Mouse (Mus musculus) stomach, postnatal 0 days (tissue): ENCODE measurements around the gene Pip4k2a. TPM values are rescaled to one million over a fixed set of nuclear protein-coding genes. Genes with fewer than 3 reads are reported as not detected.

Source experiments
- ATAC-seq: fragments of 200-750 bp; cut with Nextera tagmentation; 2 replicates; pipeline ENCODE4 v1.8.0; 2017; ENCODE audit not compliant: low FRiP score, low TSS enrichment
- DNase-seq: peaks from one replicate; pipeline ENCODE4 v3.0.0-alpha.2; 2016; ENCODE audit warnings: low spot score
- H3K27ac ChIP-seq: fragments of 300-500 bp; sonication (generic); replicated peaks from 2 replicates; pipeline ENCODE4 v1.5.1; 2014; ENCODE audit warnings: mild to moderate bottlenecking, control low read depth
- H3K27me3 ChIP-seq: fragments of 300-500 bp; sonication (generic); 2 replicates; pipeline ENCODE4 v1.6.1; 2014; ENCODE audit warnings: low read length; ENCODE audit not compliant: control insufficient read depth, insufficient read depth
- H3K36me3 ChIP-seq: fragments of 300-500 bp; sonication (generic); 2 replicates; pipeline ENCODE4 v1.6.1; 2014; ENCODE audit warnings: low read length, mixed read lengths; ENCODE audit not compliant: control insufficient read depth, insufficient read depth
- H3K4me1 ChIP-seq: fragments of 300-500 bp; sonication (generic); replicated peaks from 2 replicates; pipeline ENCODE4 v1.6.1; 2014; ENCODE audit warnings: antibody characterized with exemption; ENCODE audit not compliant: control insufficient read depth, insufficient read depth
- H3K4me2 ChIP-seq: fragments of 300-500 bp; sonication (generic); replicated peaks from 2 replicates; pipeline ENCODE4 v1.6.1; 2014; ENCODE audit warnings: low read depth, mild to moderate bottlenecking, control low read depth, moderate library complexity
- H3K4me3 ChIP-seq: fragments of 300-500 bp; sonication (generic); 2 replicates; pipeline ENCODE4 v1.5.1; 2014; ENCODE audit warnings: low read depth, low read length, control low read depth
- H3K9ac ChIP-seq: fragments of 300-500 bp; sonication (generic); 2 replicates; pipeline ENCODE4 v1.6.1; 2014; ENCODE audit warnings: mild to moderate bottlenecking, low read length, control low read depth, mixed read lengths
- H3K9me3 ChIP-seq: fragments of 300-500 bp; sonication (generic); 2 replicates; pipeline ENCODE4 v1.6.1; 2016; ENCODE audit warnings: low read length; ENCODE audit not compliant: control insufficient read depth
- CTCF ChIP-seq: IDR thresholded peaks from 2 replicates; pipeline ENCODE4 v1.5.1; 2016; ENCODE audit warnings: antibody characterized with exemption, low read depth, mild to moderate bottlenecking, moderate library complexity
- EP300 ChIP-seq: optimal IDR thresholded peaks from 2 replicates; pipeline ENCODE3; 2016; ENCODE audit warnings: antibody characterized with exemption
- WGBS: fragments of 180-500 bp; shearing (Covaris S2); extraction: QIAGEN DNeasy Blood & Tissue Kit; methylation state at CpG from one replicate; pipeline ENCODE4 v1.1.7; 2014; 5-methylcytosine and 5-hydroxymethylcytosine counted together
- polyA plus RNA-seq: library from polyadenylated mRNA; unstranded; fragments of >200 nt; fragmentation: Nextera tagmentation; extraction: Ambion mirVana; gene quantifications from 2 replicates; pipeline ENCODE4 v1.2.1, GENCODE M21; 2015

The Pip4k2a gene
- polyA plus RNA-seq, 1 experiment from 2014 or later, result 4.5 TPM

DNA sequence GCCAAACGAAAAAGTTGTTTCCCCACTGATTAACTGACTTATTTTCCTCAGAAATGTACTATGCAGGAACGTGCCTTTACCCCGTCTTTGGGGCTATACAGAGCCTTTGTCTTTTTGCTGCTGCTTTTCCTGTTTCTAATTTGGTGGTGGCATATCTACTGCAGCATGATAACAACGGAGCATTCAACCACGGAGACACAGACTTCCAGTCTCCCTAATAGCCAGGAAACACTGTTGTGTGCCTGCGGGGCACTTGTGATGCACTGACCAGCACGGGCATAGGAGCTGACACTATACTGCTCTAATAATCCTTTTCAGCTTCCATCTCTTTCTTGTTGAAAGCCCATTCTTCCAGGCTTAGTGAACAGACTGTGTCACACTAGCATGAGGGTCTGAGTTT lies 41.0 kb downstream of the Pip4k2a start:
- H3K36me3 ChIP-seq, result no peaks in the 10 kb centered on the region
- ATAC-seq, result no peak

DNA sequence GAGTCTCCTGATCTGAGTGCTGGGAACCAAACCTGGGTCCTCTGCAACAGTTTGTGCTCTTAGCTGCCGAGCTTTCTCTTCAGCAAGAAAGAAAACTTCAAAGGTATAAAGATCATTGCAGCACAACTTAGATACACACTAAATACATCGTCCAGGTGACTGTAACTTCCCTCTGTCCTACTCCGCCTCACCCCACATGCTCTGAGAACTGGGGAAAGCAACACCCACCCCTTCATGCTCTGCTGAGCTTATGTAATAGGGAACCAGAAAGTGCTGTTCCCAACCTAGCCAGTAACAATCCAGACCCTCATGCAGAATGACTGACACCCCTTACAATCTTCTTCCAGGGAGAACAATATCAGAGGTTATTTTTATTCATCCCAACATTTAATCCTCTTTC lies 41.5 kb downstream of the Pip4k2a start:
- no peak for DNase-seq
- no peak for ATAC-seq
- H3K9ac ChIP-seq, result no peak overlapping the region
- H3K4me1 ChIP-seq, result no peaks in the 10 kb centered on the region
- H3K27ac ChIP-seq, result no peak overlapping the region
- H3K4me3 ChIP-seq, result no peak overlapping the region
- TF ChIP-seq EP300, result no peak
- WGBS, result 89% methylated on average over 3 of the region's 3 CpGs
- H3K9me3 ChIP-seq, result no peaks in the 10 kb centered on the region
- no peaks in the 10 kb centered on the region for H3K27me3 ChIP-seq
- no peak overlapping the region for H3K4me2 ChIP-seq
- H3K36me3 ChIP-seq, result no peaks in the 10 kb centered on the region

More for the DNA sequence above, 41.0 kb downstream of the Pip4k2a start:
- DNase-seq, result no peak
- Histone ChIP-seq H3K4me3 (no peak overlapping the region), H3K9ac (no peak overlapping the region), H3K9me3 (no peaks in the 10 kb centered on the region), H3K4me1 (no peaks in the 10 kb centered on the region), H3K27me3 (no peaks in the 10 kb centered on the region), H3K4me2 (no peak overlapping the region), H3K27ac (no peak overlapping the region)
- TF ChIP-seq EP300 (no peak), CTCF (no peak)
- 71% methylated on average over 7 of the region's 7 CpGs for WGBS

DNA sequence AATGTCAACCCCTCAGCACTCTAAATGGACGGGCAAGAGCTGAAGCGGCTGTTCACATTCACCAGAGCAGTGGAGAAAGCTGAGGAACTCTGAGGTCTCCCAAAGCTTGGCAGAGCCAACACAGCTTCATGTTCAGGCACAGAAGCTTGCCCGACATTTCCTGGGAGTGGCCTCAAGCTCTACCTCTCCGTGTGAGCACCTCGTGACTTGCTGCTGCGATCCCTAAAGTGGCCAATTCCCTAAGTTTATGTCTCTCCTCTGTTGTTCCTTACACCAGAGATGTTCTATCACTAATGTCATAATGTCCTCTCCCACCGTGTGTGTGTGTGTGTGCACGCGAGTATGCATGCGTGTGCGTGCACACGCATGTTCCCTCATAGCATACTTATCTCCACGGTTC lies 42.3 kb downstream of the Pip4k2a start:
- DNase-seq, result no peak
- H3K27me3 ChIP-seq, result no peaks in the 10 kb centered on the region
- H3K4me2 ChIP-seq, result no peak overlapping the region
- no peak for ATAC-seq
- no peak overlapping the region for H3K4me3 ChIP-seq
- no peaks in the 10 kb centered on the region for H3K4me1 ChIP-seq
- no peaks in the 10 kb centered on the region for H3K36me3 ChIP-seq
- 81% methylated on average over 13 of the region's 13 CpGs for WGBS
- no peak overlapping the region for H3K9ac ChIP-seq
- TF ChIP-seq CTCF (no peak), EP300 (no peak)
- H3K9me3 ChIP-seq, result no peaks in the 10 kb centered on the region
- H3K27ac ChIP-seq, result no peak overlapping the region

DNA sequence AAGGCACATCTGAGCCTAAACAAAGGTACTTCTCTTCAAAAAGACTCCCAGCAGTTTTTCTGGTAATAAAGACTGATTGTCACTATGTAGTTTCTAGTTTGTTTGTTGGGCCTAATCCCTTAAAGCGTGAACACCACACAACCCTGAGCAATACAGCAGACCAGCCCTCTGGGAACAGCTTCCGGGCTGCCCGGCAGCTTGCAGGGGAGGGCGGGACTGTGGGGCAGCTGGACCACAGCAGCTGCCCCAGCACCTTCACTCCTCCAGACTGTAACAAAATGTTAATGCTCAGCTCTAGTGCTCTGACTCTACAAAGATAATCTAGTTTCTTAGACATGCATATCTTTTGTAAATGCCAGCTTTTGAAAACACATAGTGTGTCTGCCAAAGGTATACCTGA lies 42.9 kb downstream of the Pip4k2a start:
- WGBS, result 54% methylated on average over 4 of the region's 4 CpGs
- Histone ChIP-seq H3K4me2 (no peak overlapping the region), H3K36me3 (no peaks in the 10 kb centered on the region), H3K4me1 (no peaks in the 10 kb centered on the region), H3K27me3 (no peaks in the 10 kb centered on the region), H3K27ac (no peak overlapping the region), H3K9me3 (no peaks in the 10 kb centered on the region), H3K9ac (no peak overlapping the region), H3K4me3 (no peak overlapping the region)
- DNase-seq (no peak), ATAC-seq (no peak)
- TF ChIP-seq CTCF (no peak), EP300 (no peak)

DNA sequence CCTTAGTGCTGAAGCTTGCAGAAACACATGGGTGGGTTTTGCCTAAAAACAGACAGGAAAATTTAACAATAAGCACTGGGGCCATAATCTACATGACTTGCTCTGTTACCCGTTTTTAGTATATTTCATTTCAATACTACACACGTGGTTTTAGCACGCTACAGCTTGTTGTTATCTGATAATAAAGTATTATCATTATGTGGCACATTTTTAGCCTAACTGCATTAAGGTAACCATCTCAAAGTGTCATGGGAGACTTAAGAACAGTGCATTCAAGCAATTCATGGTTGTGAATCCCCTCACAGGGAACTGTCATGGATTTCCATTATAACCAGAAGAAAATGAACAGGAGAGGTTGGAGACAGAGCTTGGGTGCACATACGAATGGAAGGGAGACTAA lies 43.5 kb downstream of the Pip4k2a start:
- H3K4me1 ChIP-seq, result no peaks in the 10 kb centered on the region
- no peaks in the 10 kb centered on the region for H3K36me3 ChIP-seq
- H3K4me2 ChIP-seq, result no peak overlapping the region
- no peaks in the 10 kb centered on the region for H3K27me3 ChIP-seq
- H3K4me3 ChIP-seq, result no peak overlapping the region
- 75% methylated on average over 4 of the region's 4 CpGs for WGBS
- ATAC-seq (no peak), DNase-seq (no peak)
- H3K9me3 ChIP-seq, result no peaks in the 10 kb centered on the region
- H3K27ac ChIP-seq, result no peak overlapping the region
- TF ChIP-seq EP300 (no peak), CTCF (no peak)
- H3K9ac ChIP-seq, result no peak overlapping the region

- WGBS, result 34% methylated on average over 7 of the region's 7 CpGs
- ATAC-seq (no peak), DNase-seq (no peak)
- Histone ChIP-seq H3K9ac (no peak overlapping the region), H3K4me2 (no peak overlapping the region), H3K4me3 (no peak overlapping the region), H3K4me1 (no peaks in the 10 kb centered on the region), H3K27ac (0 out of 2 replicates have a peak overlapping the region, but pooled peaks have one; percentile 40), H3K27me3 (no peaks in the 10 kb centered on the region), H3K9me3 (no peaks in the 10 kb centered on the region), H3K36me3 (no peaks in the 10 kb centered on the region)
- TF ChIP-seq CTCF (no peak), EP300 (no peak)
These were observed 45.7 kb downstream of the Pip4k2a start for GRCm38 (mm10) chr2:18952102-18952673.
